Mouse (Mus musculus) CD8-positive naive resting alpha-beta T cell, adult 2 months (primary cell): ENCODE measurements around the gene Sfxn3.
"Not testable (repeated sequence)": the region's sequence is repeated elsewhere in the genome, so short reads cannot be mapped to it uniquely, and the experiment has no call there.

Experiments used
- DNase-seq, 2 experiments: peaks; one replicate each; pipeline ENCODE4 v3.0.0; 2022; ENCODE audit warnings: low read depth in 2 of 2, low spot score in 2 of 2

Gene Sfxn3

DNA sequence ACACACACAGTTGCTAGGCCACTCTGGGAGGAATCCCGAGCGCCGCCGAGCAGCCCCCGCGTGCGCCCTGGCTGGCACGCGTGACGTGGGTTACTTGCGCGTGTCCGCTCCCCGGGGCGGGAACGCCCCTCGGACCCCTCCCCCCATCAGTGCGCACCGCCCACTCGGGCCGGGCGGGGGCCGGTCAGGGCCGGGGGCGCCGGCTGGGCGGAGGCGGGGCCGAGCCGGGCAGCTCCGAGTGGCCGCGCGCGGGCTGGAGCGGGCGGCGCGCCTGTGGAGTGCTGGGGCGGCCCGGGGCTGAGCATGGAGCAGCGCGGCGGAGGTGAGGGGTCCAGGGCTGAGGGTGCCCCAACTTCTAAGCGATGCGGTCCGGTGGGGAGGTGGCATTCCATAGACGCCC lies 29.4 kb upstream of the Sfxn3 start:
- DNase-seq = peak; percentile 9 to 15

- DNase-seq = no peak
These were observed 28.9 kb upstream of the Sfxn3 start for GRCm38 (mm10) chr19:45018351-45018831.

- no peak for DNase-seq
These were observed 27.0 kb upstream of the Sfxn3 start for GRCm38 (mm10) chr19:45020348-45020747.

DNA sequence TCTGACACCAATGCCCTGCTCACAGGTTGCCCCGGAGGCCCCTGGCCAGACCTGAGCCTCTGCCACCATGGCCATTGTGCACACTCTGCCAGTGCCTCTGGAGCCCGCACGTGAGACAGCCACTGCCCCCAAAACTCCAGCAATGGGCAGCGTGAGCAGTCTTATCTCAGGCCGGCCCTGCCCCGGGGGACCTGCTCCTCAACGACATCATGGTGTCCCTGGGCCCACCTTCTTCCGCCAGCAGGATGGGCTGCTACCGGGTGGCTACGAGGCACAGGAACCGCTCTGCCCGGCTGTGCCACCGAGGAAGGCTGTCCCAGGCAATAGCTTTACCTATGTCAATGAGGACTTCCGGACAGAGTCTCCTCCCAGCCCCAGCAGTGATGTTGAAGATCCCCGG lies 25.9 kb upstream of the Sfxn3 start:
- DNase-seq = no peak

- DNase-seq = no peak
These were observed 23.3 kb upstream of the Sfxn3 start for GRCm38 (mm10) chr19:45023993-45024392.

DNA sequence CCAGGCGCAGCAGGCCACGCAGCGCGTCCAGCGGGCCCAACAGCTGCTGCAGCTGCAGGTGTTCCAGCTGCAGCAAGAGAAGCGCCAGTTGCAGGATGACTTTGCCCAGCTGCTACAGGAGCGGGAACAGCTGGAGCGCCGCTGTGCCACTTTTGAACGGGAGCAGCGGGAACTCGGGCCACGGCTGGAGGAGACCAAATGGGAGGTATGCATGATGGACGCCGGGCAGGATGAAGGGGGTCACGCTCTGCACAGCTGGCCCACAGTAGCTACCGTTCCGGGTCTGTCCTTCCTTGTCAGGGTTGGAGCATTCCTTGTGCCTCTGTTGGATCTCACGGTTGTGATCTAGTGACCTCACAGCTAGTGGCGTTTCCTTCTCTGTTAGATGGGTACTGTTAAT lies 22.5 kb upstream of the Sfxn3 start:
- DNase-seq = no peak

GRCm38 (mm10) chr19:45025937-45026568 lies 21.2 kb upstream of the Sfxn3 start:
- DNase-seq = no peak

DNA sequence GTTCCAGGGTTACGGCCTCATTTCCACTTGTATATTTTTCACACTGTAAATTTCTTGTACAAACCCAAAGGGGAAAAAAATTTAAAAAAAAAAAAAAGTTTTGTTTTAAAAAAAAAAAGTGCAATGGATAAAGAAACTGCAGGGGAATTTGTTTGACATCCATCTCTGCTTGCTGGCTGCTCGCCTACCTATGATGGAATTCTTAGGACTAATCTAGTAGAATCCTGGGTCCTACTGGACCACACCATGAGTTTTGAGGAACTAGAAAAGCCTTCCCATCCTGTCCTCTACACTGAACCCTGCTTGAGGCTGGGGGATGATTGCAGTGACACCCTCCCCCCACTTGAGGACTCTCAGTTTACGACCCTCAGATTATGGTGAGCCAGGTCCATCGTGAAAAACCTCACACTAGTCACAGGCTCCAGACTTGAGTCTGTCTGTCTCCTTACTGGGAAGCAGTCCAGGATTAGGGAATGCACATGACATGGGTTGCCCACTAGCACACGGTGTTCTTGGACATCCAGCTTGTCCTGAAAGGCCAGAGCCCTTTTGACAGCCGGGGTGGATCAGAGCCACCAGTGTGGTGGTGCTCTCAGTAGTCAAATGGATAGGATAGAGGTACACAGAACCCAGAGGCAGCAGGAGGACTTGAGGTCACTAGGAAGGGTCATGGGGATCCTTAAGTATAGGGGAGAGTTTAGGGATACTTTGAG lies 20.2 kb upstream of the Sfxn3 start:
- no peak for DNase-seq

GRCm38 (mm10) chr19:45027848-45028247 lies 19.5 kb upstream of the Sfxn3 start:
- no peak for DNase-seq

- DNase-seq = no peak
These were observed 18.6 kb upstream of the Sfxn3 start for GRCm38 (mm10) chr19:45028746-45029145.

DNA sequence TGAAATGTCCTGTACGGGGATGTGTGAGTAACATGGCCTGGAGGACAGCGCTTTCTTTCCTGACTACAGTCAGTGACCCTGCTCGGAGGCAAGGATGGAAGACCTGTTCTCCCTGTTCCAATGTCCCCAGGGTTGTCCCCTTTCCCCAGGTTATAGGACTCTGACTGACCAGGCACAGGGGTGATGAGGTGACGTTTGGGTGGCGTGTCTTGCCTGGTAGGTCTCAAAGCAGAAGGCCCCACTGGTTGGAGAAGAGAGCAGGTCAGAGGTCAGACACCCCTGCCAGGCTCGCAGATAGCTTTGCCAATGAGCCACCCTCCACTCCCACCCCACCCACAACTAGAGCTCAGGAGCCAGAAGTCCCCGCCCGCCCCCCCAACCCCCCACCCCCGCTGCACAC lies 17.7 kb upstream of the Sfxn3 start:
- DNase-seq = no peak

GRCm38 (mm10) chr19:45030111-45030510 lies 17.2 kb upstream of the Sfxn3 start:
- DNase-seq = peak; percentile 60 to 68

DNA sequence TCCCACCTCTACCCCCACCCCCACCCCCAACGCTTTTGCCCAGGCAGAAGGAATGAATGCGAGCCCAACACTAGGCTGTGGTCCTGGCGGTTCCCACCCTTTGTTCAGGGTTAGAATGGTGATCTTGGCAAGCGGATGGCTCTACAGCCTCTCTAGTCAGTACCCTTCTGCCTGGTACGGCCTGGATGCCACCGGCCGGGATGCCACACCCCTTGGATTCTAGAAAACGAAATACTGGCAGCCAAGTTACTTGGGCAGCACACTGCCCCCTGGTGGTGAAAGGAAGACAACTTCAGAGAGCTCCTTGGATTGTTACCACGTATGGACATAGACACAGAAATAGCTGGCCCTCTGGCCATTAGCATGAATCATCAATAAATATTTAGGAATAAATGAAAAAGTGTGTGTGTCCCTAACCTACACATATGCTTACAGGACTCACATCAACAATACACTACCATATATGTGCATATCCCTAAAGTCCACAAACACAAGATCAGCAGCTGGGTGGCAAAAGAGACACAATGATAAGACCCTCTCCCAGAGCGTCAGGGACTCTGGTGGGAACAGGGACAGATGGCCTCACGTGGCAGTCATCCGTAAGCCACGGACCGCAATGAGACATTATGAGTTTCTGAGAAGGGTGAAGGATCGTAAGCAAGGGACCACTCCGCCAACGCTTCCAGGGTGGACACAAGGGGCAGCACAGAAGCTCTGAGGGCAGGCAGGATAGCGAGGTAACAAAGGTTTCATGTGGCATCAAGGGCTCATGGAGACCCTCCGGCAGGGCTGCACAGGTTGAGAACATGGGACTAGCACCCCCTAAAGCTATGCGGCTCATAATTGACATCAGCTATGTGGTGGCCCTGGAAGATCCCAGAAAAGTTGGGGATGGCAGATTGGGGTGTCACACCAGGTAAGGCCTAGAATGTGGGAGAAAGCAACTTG lies 16.3 kb upstream of the Sfxn3 start:
- peak; percentile 61 to 66 for DNase-seq

DNA sequence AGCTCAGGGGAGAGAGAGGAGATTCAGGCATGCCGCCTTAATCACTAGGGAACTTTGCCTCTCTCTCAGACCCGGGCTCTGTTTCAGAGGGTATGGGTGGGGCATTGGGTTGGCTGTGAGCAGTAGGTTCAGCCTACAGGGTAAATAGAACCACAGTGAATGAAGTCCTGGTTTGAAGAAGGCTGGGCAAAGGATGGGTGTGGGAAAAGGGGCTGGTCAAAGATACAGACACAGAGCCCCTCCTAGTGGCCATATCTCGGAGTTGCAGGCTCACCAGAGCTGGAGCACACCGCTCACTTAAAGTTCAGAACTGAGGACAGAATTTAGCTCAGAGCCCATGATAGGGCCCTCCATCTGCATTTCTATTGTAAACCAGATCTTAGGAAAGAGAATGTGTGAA lies 15.5 kb upstream of the Sfxn3 start:
- DNase-seq = peak in 1 of 2 experiments; percentile 67

DNA sequence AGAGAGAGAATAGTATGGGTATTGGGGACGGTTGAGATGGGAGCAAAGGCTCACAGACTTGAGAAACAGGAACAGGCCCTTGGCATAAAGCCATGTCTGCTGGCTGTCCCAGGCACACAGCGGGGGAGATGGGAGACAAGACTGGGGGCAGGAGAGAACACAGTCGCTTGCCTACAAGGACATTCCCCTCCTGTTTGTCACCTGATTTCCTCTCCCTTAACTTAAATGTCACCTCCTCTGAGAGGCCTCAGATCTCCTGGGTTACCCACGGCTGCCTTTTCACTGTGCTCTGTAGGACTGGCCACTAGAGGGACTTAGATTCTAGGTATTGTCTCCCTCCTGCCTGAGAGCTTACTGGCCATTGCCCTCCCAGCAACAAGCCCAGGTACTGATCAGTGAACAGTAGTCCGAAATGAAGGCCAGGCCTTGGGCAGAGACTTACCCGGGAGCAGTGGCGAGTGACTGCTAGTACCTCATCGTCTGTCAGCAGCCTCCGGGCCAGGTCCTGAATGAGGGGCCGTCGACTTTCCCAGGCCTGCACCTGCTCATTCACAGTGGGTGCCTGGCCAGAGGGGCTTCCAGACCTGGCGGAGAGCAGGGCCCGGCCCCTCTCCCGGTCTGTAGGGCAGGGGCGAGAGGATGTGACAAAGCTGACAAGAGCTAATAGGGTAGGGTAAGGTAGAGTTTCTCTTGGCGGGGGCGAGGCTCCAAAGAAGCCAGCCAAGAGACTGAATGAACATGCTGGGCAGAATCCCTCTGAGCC lies 14.6 kb upstream of the Sfxn3 start:
- DNase-seq = no peak

DNA sequence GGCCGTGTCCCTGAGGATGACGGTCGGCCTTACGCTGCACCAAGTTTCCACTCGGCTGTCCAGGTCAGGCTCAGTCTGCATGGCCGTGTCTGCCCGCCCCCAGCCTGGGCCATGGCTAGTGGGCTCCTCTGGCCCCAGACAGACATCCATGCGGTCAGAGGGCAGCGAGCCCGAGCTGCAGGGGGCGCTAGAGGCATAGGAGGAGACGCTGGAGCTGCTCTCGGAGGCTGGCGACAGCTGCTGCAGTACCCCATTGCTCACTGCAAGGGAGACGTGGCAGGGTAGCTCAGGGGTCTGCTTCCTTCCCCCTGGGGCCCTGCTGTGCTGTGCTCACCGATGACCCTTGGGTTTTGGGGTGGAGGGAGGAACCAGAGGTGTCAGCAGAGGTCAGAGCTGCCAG lies 10.4 kb upstream of the Sfxn3 start:
- no peak for DNase-seq

- DNase-seq = not testable (repeated sequence)
These were observed 9.1 kb upstream of the Sfxn3 start for GRCm38 (mm10) chr19:45038198-45038597.

DNA sequence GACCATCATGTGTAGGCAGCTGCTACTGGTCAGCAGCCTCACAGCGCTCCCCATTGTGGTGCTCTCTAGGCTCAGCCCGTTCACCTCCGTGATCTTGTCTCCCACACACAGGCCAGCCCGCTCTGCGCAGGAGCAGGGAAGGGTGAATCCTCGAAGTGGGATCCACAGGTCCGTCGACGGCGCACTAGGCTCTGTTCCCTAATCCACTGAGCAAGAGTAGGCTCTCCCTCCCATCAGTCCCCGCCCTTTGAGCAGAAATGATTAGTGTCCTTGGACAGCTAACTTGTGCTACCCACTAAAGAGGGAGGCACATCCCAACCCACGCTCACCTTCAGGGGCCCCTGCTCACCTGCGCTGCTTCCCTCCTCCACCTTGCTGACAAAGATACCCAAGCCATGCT lies 7.1 kb upstream of the Sfxn3 start:
- no peak for DNase-seq

- DNase-seq = no peak
These were observed 2.8 kb upstream of the Sfxn3 start for GRCm38 (mm10) chr19:45044389-45044927.

DNA sequence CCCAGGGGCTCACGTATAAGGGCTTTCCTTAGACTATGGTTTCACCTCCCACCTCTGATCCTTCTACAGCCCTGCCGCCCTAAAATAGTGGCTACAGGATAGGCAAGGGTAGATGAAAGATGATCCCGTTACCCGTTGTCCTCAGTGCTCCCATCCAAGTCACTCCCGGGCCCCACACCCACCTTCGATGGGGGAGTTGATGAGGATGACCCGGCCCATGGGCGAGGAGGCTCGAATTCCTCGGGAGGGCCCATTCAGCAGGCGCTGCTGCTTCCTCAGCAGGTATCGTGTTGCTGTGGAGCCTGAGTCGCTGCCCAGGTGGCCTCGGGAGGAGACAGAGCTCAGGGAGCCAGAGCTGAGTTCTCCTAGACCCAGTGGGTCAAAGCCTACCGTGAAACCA lies 2.1 kb upstream of the Sfxn3 start:
- no peak for DNase-seq

DNA sequence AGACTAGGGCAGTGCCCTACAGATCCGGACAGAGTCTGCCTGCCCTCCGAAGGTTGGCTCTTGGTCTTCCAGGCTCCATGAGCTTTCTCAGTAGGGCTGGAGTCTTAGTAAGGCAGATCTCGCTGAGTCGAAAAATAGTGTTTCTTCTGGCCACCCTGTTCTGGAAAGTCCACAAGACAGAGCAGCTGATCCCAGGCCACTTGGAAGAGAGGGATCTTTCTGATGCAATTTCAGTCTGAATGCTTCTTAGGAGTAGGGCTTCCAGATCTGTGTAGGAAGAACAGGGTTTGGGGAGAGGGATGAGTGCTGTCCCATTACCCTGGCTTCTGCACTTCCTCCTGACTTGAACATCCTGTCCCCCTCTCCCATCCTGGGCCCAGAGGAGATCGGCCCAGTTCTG lies 1.7 kb upstream of the Sfxn3 start, which contains the start of gene Pdzd7:
Gene Pdzd7 (minus strand): TSS at position 67 of the 400 bp plus-strand sequence.
- DNase-seq = no peak
